Mouse (Mus musculus) MEL (cell line): Measurements from ENCODE around the gene Sgcd. TPM values are rescaled to one million over a fixed set of nuclear protein-coding genes. Genes with fewer than 3 reads are reported as not detected.

Experiments used
- DNase-seq: peaks from one replicate; pipeline ENCODE4 v3.0.0; 2011; ENCODE audit warnings: low read depth, low spot score
- H3K27ac ChIP-seq: 2 replicates; pipeline ENCODE4 v1.5.1; 2012; ENCODE audit warnings: low read depth, mild to moderate bottlenecking, control low read depth, low read length, moderate library complexity; ENCODE audit not compliant: control insufficient read depth
- H3K27me3 ChIP-seq, 2 experiments: fragments of 150-350 bp in 1 of 2; sonication (generic) in 1 of 2; 2 replicates each; pipeline ENCODE4 v1.6.1; 2012; ENCODE audit warnings: low read length in 2 of 2, mild to moderate bottlenecking in 2 of 2, improper control_type of control experiment in 1 of 2, moderate library complexity in 1 of 2; ENCODE audit not compliant: insufficient read depth in 2 of 2, control insufficient read depth in 1 of 2
- H3K36me3 ChIP-seq, 2 experiments: 2 replicates each; pipeline ENCODE4 v1.6.1; 2012 to 2014; ENCODE audit warnings: low read length in 2 of 2, improper control_type of control experiment in 1 of 2, inconsistent platforms in 1 of 2, mild to moderate bottlenecking in 1 of 2; ENCODE audit not compliant: insufficient read depth in 2 of 2, control insufficient read depth in 1 of 2
- H3K4me1 ChIP-seq, 2 experiments: fragments of 150-350 bp in 1 of 2; sonication (generic) in 1 of 2; 2 replicates each; pipeline ENCODE4 v1.6.1; 2012; ENCODE audit warnings: low read length in 2 of 2, improper control_type of control experiment in 1 of 2, mild to moderate bottlenecking in 1 of 2; ENCODE audit not compliant: insufficient read depth in 2 of 2, control insufficient read depth in 1 of 2
- H3K4me3 ChIP-seq, 2 experiments: fragments of 150-350 bp in 1 of 2; sonication (generic) in 1 of 2; 2 replicates each; pipeline ENCODE4 v1.5.1; 2012; ENCODE audit warnings: low read depth in 2 of 2, low read length in 2 of 2, mild to moderate bottlenecking in 2 of 2, moderate library complexity in 2 of 2, control low read depth in 1 of 2, improper control_type of control experiment in 1 of 2; ENCODE audit not compliant: control insufficient read depth in 1 of 2, insufficient read depth in 1 of 2
- H3K79me2 ChIP-seq: 2 replicates; pipeline ENCODE4 v1.6.1; 2012; ENCODE audit warnings: mild to moderate bottlenecking, low read length, moderate library complexity; ENCODE audit not compliant: control insufficient read depth, poor library complexity, insufficient read depth
- H3K9ac ChIP-seq: 2 replicates; pipeline ENCODE4 v1.6.1; 2012; ENCODE audit warnings: low read depth, mild to moderate bottlenecking, control low read depth, low read length, moderate library complexity; ENCODE audit not compliant: control insufficient read depth, poor library complexity, severe bottlenecking
- H3K9me3 ChIP-seq: fragments of 150-350 bp; sonication (generic); replicated peaks from 2 replicates; pipeline ENCODE4 v1.6.1; 2012; ENCODE audit warnings: mild to moderate bottlenecking, low read length, improper control_type of control experiment, moderate library complexity; ENCODE audit not compliant: insufficient read depth
- BHLHE40 ChIP-seq: IDR thresholded peaks from 2 replicates; pipeline ENCODE4 v1.6.1; 2012; ENCODE audit warnings: low read depth, mild to moderate bottlenecking, inconsistent platforms, low read length, improper control_type of control experiment, borderline replicate concordance
- ETS1 ChIP-seq: IDR thresholded peaks from 2 replicates; pipeline ENCODE4 v1.6.1; 2012; ENCODE audit warnings: low read depth, mild to moderate bottlenecking, inconsistent platforms, low read length, improper control_type of control experiment, moderate library complexity
- GABPA ChIP-seq: IDR thresholded peaks from 2 replicates; pipeline ENCODE4 v1.6.1; 2012; ENCODE audit warnings: low read depth, mild to moderate bottlenecking, inconsistent platforms, low read length, improper control_type of control experiment, moderate library complexity
- HCFC1 ChIP-seq: IDR thresholded peaks from 2 replicates; pipeline ENCODE4 v1.6.1; 2012; ENCODE audit warnings: low read depth, mild to moderate bottlenecking, inconsistent platforms, low read length, improper control_type of control experiment, moderate library complexity
- KAT2A ChIP-seq: conservative IDR thresholded peaks from 2 replicates; pipeline ENCODE4 v1.6.1; 2012; ENCODE audit warnings: low read depth, low read length, improper control_type of control experiment, inconsistent platforms
- MAZ ChIP-seq: IDR thresholded peaks from 2 replicates; pipeline ENCODE4 v1.6.1; 2012; ENCODE audit warnings: low read depth, mild to moderate bottlenecking, inconsistent platforms, low read length, improper control_type of control experiment
- MYB ChIP-seq: IDR thresholded peaks from 2 replicates; pipeline ENCODE4 v1.6.1; 2011; ENCODE audit warnings: mild to moderate bottlenecking, low read depth, low read length, improper control_type of control experiment
- MYC ChIP-seq: IDR thresholded peaks from 2 replicates; pipeline ENCODE4 v1.6.1; 2011; ENCODE audit warnings: low read depth, mild to moderate bottlenecking, low read length, improper control_type of control experiment, moderate library complexity
- NELFE ChIP-seq: IDR thresholded peaks from 2 replicates; pipeline ENCODE4 v1.6.1; 2011; ENCODE audit warnings: low read depth, low read length, improper control_type of control experiment
- RCOR1 ChIP-seq: IDR thresholded peaks from 2 replicates; pipeline ENCODE4 v1.6.1; 2012; ENCODE audit warnings: low read depth, mild to moderate bottlenecking, inconsistent platforms, low read length, improper control_type of control experiment
- SMC3 ChIP-seq: IDR thresholded peaks from 2 replicates; pipeline ENCODE4 v1.6.1; 2011; ENCODE audit warnings: low read depth, low read length, improper control_type of control experiment
- UBTF ChIP-seq: IDR thresholded peaks from 2 replicates; pipeline ENCODE4 v1.6.1; 2012; ENCODE audit warnings: low read depth, mild to moderate bottlenecking, inconsistent platforms, low read length, improper control_type of control experiment, moderate library complexity, borderline replicate concordance; ENCODE audit not compliant: insufficient read depth
- USF1 ChIP-seq: IDR thresholded peaks from 2 replicates; pipeline ENCODE4 v1.6.1; 2014; ENCODE audit warnings: low read depth, mild to moderate bottlenecking, inconsistent platforms, low read length, improper control_type of control experiment, moderate library complexity
- USF2 ChIP-seq, 2 experiments: IDR thresholded peaks; 2 replicates each; pipeline ENCODE4 v1.6.1; 2011 to 2012; ENCODE audit warnings: improper control_type of control experiment in 2 of 2, low read length in 2 of 2, borderline replicate concordance in 1 of 2, inconsistent platforms in 1 of 2, low read depth in 1 of 2, mild to moderate bottlenecking in 1 of 2; ENCODE audit not compliant: insufficient read depth in 1 of 2
- ZKSCAN1 ChIP-seq: IDR thresholded peaks from 2 replicates; pipeline ENCODE4 v1.6.1; 2012; ENCODE audit warnings: low read depth, mild to moderate bottlenecking, inconsistent platforms, low read length, improper control_type of control experiment, moderate library complexity
- ZMIZ1 ChIP-seq: IDR thresholded peaks from 2 replicates; pipeline ENCODE4 v1.6.1; 2012; ENCODE audit warnings: low read depth, mild to moderate bottlenecking, inconsistent platforms, low read length, improper control_type of control experiment, moderate library complexity
- polyA plus RNA-seq, 2 experiments: library from polyadenylated mRNA; stranded (reverse) in 1 of 2; unstranded in 1 of 2; fragments of >175 nt in 1 of 2; fragments of >200 nt in 1 of 2; gene quantifications; 2 replicates each; pipeline versions ENCODE4 v1.2.1 to v1.2.4; 2012; ENCODE audit warnings: low replicate concordance in 2 of 2, low read depth in 1 of 2; ENCODE audit not compliant: insufficient read length in 2 of 2, insufficient read depth in 1 of 2, missing spikeins in 1 of 2
- total RNA-seq: library from RNA; depleted of rRNA; stranded (reverse); fragments of 300-350 nt; gene quantifications from 2 replicates; pipeline ENCODE4 v1.2.3, GENCODE M21; 2012

The Sgcd gene
- total and polyA plus RNA-seq, 3 experiments, result not detected

DNA sequence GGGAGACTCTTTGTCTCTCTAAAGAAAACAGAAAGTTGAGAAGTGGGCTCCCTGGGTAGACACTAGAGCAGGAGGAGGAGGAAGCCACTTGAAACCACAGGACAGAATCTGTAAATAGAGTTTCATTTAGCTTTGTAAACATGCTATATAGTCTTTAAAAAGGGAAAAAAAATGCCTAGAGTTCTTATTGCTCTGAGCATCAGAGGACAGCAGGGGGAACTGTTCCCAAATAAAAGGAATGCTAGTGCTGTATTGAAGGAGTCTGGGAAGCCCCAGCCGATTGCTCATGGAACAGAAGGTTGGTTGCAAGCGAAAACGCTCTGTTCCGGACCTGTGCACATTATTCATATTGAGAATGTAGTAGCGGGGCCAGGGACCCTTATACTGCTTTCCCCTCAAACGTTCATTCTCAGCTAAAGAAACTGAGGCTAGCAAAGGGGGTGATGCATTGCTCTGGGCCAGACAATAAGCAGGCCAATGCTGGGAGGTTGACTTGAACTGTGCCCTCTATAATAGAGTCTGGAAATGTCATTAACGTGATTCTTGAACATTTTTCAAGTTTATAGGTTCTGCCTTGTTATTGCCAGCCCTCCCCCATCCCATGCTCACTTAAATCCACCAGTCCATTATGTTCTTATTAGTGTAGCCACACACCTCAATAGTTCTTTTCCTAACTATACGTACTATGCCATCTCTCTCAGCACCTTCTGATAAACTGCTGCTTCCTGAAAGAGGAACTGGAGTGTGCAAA, 1140.4 kb downstream of the Sgcd start:
- Histone ChIP-seq H3K9ac (no peak overlapping the region), H3K27ac (no peak overlapping the region), H3K9me3 (no peaks in the 10 kb centered on the region), H3K4me3 (no peak overlapping the region), H3K4me1 (no peaks in the 10 kb centered on the region), H3K27me3 (no peaks in the 10 kb centered on the region), H3K36me3 (no peaks in the 10 kb centered on the region), H3K79me2 (no peaks in the 10 kb centered on the region)
- TF ChIP-seq ZMIZ1 (no peak), SMC3 (no peak), KAT2A (no peak), ZKSCAN1 (no peak), UBTF (no peak)
- DNase-seq, result no peak

DNA sequence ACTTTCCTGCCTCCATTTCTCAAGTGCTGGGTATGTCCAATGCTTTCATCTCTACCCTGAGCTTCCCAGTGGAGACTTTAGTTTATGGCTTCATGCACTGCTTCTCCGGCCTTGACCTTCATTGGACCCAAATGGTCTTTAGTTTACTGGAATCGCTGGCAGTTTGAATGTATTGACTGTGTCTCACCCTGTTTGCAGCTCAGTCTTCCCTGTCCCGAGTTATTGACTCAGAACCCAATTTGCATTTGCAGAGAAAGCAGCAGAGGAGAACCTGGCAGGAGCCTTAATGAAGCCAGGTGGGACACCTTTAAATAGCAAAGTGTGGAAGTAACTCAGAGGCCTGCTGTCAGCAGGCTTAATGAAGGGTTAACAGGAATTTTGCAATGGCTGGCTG, 1140.9 kb downstream of the Sgcd start:
- Histone ChIP-seq H3K27ac (no peak overlapping the region), H3K27me3 (no peaks in the 10 kb centered on the region), H3K4me3 (no peak overlapping the region), H3K9me3 (no peaks in the 10 kb centered on the region), H3K9ac (no peak overlapping the region), H3K4me1 (no peaks in the 10 kb centered on the region), H3K79me2 (no peaks in the 10 kb centered on the region), H3K36me3 (no peaks in the 10 kb centered on the region)
- no peak for DNase-seq
- TF ChIP-seq ZKSCAN1, result no peak
- TF ChIP-seq USF1, result no peak
- no peak for TF ChIP-seq ETS1
- TF ChIP-seq MYC, result no peak
- no peak for TF ChIP-seq NELFE
- TF ChIP-seq GABPA, result no peak
- TF ChIP-seq MYB, result no peak
- no peak for TF ChIP-seq HCFC1
- no peak for TF ChIP-seq RCOR1
- TF ChIP-seq ZMIZ1, result no peak
- no peak for TF ChIP-seq USF2 (IDR thresholded peaks at IDR 0.05; ENCODE audit: borderline replicate concordance in 1 of 2, insufficient read depth in 1 of 2, low read depth in 1 of 2, low read length in 2 of 2)
- no peak for TF ChIP-seq BHLHE40
- TF ChIP-seq MAZ, result no peak
